Mouse (Mus musculus) liver, adult 2 months (tissue): ENCODE results near the gene N4bp1. TPM values are rescaled to one million over a fixed set of nuclear protein-coding genes. Genes with fewer than 3 reads are reported as not detected.

Source experiments
- DNase-seq: peaks from one replicate; pipeline ENCODE4 v3.0.0-alpha.2; 2011; ENCODE audit warnings: low read depth, low spot score; ENCODE audit errors: extremely low read depth
- H3K27ac ChIP-seq: fragments of 200-500 bp; replicated peaks from 2 replicates; pipeline ENCODE4 v1.5.1; 2012; ENCODE audit warnings: low read depth, mild to moderate bottlenecking, control low read depth, inconsistent platforms, low read length; ENCODE audit not compliant: insufficient read depth
- H3K27me3 ChIP-seq: fragments of 200-500 bp; 2 replicates; pipeline ENCODE4 v1.6.1; 2012; ENCODE audit warnings: mild to moderate bottlenecking, moderate library complexity, low read length, inconsistent platforms; ENCODE audit not compliant: control insufficient read depth, insufficient read depth
- H3K36me3 ChIP-seq: fragments of 200-500 bp; 2 replicates; pipeline ENCODE4 v1.6.1; 2012; ENCODE audit warnings: low read length, inconsistent platforms; ENCODE audit not compliant: control insufficient read depth, insufficient read depth
- H3K4me1 ChIP-seq: fragments of 200-500 bp; 2 replicates; pipeline ENCODE4 v1.6.1; 2011; ENCODE audit warnings: low read length; ENCODE audit not compliant: control insufficient read depth, insufficient read depth
- H3K4me3 ChIP-seq: fragments of 200-500 bp; 2 replicates; pipeline ENCODE4 v1.5.1; 2011; ENCODE audit warnings: low read depth, mild to moderate bottlenecking, control low read depth, low read length, moderate library complexity; ENCODE audit not compliant: insufficient read depth
- H3K79me2 ChIP-seq: fragments of 200-500 bp; 2 replicates; pipeline ENCODE4 v1.6.1; 2012; ENCODE audit warnings: inconsistent platforms, mild to moderate bottlenecking, low read length, moderate library complexity; ENCODE audit not compliant: control insufficient read depth, insufficient read depth
- H3K9ac ChIP-seq: fragments of 200-500 bp; 2 replicates; pipeline ENCODE4 v1.6.1; 2012; ENCODE audit warnings: low read depth, mild to moderate bottlenecking, control low read depth, inconsistent platforms, low read length
- CTCF ChIP-seq: fragments of 200-500 bp; IDR thresholded peaks from 2 replicates; pipeline ENCODE4 v1.5.1; 2011; ENCODE audit warnings: low read depth, low read length, control low read depth
- POLR2A ChIP-seq: fragments of 200-500 bp; IDR thresholded peaks from 2 replicates; pipeline ENCODE4 v1.6.1; 2011; ENCODE audit warnings: low read length, control low read depth; ENCODE audit not compliant: insufficient read depth; ENCODE audit errors: extremely low read depth
- WGBS: fragments of 180-500 bp; shearing (Covaris S2); methylation state at CpG from one replicate; pipeline ENCODE4 v1.1.7; 2018; 5-methylcytosine and 5-hydroxymethylcytosine counted together
- polyA plus RNA-seq: library from polyadenylated mRNA; depleted of rRNA; stranded (reverse); fragments of >200 nt; gene quantifications from 2 replicates; pipeline ENCODE4 v1.2.3, GENCODE M21; 2012; rRNA removed
- total RNA-seq: library from RNA; depleted of rRNA; stranded (reverse); fragments of >200 nt; gene quantifications from 2 replicates; pipeline ENCODE4 v1.2.3, GENCODE M21; 2014; rRNA removed

Gene N4bp1
- total RNA-seq (3.5 and 4.4 TPM in 2 replicates), polyA plus RNA-seq (4.3 and 5.1 TPM in 2 replicates)

GRCm38 (mm10) chr8:86884489-86885463 is at the start of gene N4bp1:
N4bp1 (minus strand) TSS chr8:86885258.
- WGBS = under 1% methylated on average over 100 of the region's 119 CpGs
- peaks cover 34% of the 10 kb centered on the region; the same call in 1 of the 2 replicates for H3K79me2 ChIP-seq
- peak within 1 kb of the TSS; percentile 65 for H3K27ac ChIP-seq
- H3K9ac ChIP-seq = peak within 1 kb of the TSS; percentile 84
- no peaks in the 10 kb centered on the region for H3K36me3 ChIP-seq
- peak; percentile 79 for DNase-seq
- H3K4me3 ChIP-seq = peak within 1 kb of the TSS; percentile 99
- peaks cover 12% of the 10 kb centered on the region for H3K4me1 ChIP-seq
- H3K27me3 ChIP-seq = no peaks in the 10 kb centered on the region
- no peak for TF ChIP-seq CTCF
- TF ChIP-seq POLR2A = peak; percentile 37; the same call in 1 of the 2 replicates

GRCm38 (mm10) chr8:86934841-86935240 is 49.8 kb upstream of the N4bp1 start:
- no peaks in the 10 kb centered on the region for H3K27me3 ChIP-seq
- peaks cover 7% of the 10 kb centered on the region for H3K4me1 ChIP-seq
- TF ChIP-seq CTCF = no peak
- TF ChIP-seq POLR2A = no peak
- no peak overlapping the region for H3K27ac ChIP-seq
- peak; percentile 36 for DNase-seq
- H3K9ac ChIP-seq = no peak overlapping the region
- no peaks in the 10 kb centered on the region for H3K79me2 ChIP-seq
- H3K4me3 ChIP-seq = no peak overlapping the region
- 39% methylated on average over 5 of the region's 5 CpGs for WGBS
- H3K36me3 ChIP-seq = no peaks in the 10 kb centered on the region

GRCm38 (mm10) chr8:86934393-86934792 is 49.3 kb upstream of the N4bp1 start:
- TF ChIP-seq CTCF = no peak
- no peak for TF ChIP-seq POLR2A
- Histone ChIP-seq H3K27ac (no peak overlapping the region), H3K27me3 (no peaks in the 10 kb centered on the region), H3K4me3 (no peak overlapping the region), H3K4me1 (peaks cover 7% of the 10 kb centered on the region), H3K79me2 (no peaks in the 10 kb centered on the region), H3K9ac (no peak overlapping the region), H3K36me3 (no peaks in the 10 kb centered on the region)
- peak; percentile 50 for DNase-seq
- WGBS = 30% methylated on average over 13 of the region's 13 CpGs

- DNase-seq = peak; percentile 78
- H3K27ac ChIP-seq = no peak overlapping the region
These were observed 48.8 kb upstream of the N4bp1 start for GRCm38 (mm10) chr8:86933898-86934297.

GRCm38 (mm10) chr8:86926237-86926636 is 41.2 kb upstream of the N4bp1 start:
- no peak for DNase-seq
- 68% methylated on average over 8 of the region's 8 CpGs for WGBS
- Histone ChIP-seq H3K4me1 (no peaks in the 10 kb centered on the region), H3K9ac (no peak overlapping the region), H3K27ac (no peak overlapping the region), H3K79me2 (no peaks in the 10 kb centered on the region), H3K36me3 (no peaks in the 10 kb centered on the region), H3K4me3 (no peak overlapping the region), H3K27me3 (no peaks in the 10 kb centered on the region)
- TF ChIP-seq POLR2A (no peak), CTCF (0 out of 2 replicates have a peak, but pooled peaks have one; percentile 1)

More at GRCm38 (mm10) chr8:86933898-86934297, 48.8 kb upstream of the N4bp1 start:
- Histone ChIP-seq H3K79me2 (no peaks in the 10 kb centered on the region), H3K4me1 (peaks cover 7% of the 10 kb centered on the region), H3K27me3 (no peaks in the 10 kb centered on the region), H3K9ac (0 out of 2 replicates have a peak overlapping the region, but pooled peaks have one; percentile 31), H3K36me3 (no peaks in the 10 kb centered on the region), H3K4me3 (peak overlapping the region; percentile 25; the same call in 1 of the 2 replicates)
- TF ChIP-seq POLR2A = no peak
- TF ChIP-seq CTCF = peak; percentile 70
- 3% methylated on average over 9 of the region's 9 CpGs for WGBS
